Mouse (Mus musculus) B cell, adult 2 months (primary cell): Measurements from ENCODE around the gene H2-Ab1.

Experiments used
- DNase-seq, 2 experiments: peaks; one replicate each; pipeline ENCODE4 v3.0.0; 2022

Gene H2-Ab1

GRCm38 (mm10) chr17:34309683-34310385 lies 52.3 kb downstream of the H2-Ab1 start:
- peak; percentile 65 to 68 for DNase-seq

- peak; percentile 50 for DNase-seq
Measured at GRCm38 (mm10) chr17:34310526-34310925, 53.0 kb downstream of the H2-Ab1 start.

DNA sequence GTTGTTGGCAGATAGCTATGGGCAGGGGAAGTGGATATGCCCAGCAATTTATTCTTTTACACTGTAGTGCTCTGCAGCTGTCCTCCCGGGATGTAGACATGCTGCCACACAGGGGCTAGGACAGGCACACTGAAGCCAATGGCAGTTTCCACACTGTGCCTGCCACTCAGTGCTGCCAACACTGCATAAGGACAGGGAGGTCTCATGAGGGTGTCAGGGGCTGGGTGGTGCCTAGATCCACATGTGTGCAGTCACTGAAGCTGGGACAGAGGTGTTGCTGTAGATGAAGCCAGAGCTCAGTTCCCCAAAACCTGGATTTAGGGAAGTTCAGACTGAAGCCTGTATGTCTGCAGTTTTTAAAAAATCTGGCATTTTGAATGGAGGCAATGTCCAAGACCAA lies 54.7 kb downstream of the H2-Ab1 start:
- DNase-seq = peak; percentile 54 to 55

DNA sequence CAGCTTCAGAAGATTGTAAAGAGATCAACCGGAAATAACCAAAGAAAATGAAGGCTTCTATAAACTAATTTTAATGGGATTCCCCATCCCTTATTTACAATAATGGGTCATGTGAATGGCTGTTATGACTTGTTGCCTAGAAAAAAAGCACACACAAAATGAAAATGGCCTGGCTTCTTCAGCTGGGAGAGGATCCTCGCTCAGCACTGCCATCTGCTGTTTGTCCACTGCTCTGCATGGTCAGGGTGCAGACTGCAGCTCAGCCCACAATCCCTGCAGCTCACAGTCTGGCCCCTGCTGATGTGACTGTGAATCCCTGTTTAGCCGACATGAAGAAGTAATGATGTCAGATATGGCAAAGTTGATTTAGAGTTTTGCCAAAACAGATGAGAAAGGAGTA lies 55.9 kb downstream of the H2-Ab1 start:
- peak; percentile 90 to 92 for DNase-seq

DNA sequence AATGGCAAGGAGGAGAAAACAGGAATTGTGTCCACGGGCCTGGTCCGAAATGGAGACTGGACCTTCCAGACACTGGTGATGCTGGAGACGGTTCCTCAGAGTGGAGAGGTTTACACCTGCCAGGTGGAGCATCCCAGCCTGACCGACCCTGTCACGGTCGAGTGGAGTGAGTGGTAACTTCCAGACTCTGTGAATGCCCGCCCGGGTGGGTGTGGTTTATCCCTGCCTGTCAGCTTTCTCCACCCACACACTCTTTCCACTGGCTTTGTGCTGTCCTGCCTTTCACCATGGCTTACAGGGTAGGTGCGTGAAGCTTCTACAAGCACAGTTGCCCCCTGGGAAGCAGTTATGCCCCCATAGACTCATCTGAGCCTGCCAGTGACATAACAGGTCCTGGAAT lies 56.8 kb downstream of the H2-Ab1 start:
- peak; percentile 63 for DNase-seq

DNA sequence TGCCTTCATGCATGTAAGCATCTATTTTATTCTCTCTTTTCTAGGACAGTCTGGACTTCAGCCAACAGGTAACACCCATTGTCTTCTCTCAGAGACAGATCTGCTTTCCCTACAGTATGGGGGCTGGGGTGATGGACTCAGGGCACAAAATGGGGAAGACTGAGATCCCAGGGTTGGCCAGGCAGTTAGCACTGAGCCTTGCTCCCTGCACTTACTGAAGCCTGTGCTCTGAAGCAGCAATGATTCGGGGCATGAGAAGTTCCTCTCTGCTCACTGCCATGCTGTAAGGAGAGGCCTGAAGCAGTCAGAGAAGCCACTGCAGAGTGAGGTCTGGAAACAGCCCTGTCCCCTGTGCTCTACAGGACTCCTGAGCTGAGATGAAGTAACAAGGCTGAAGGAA lies 58.0 kb downstream of the H2-Ab1 start:
- peak; percentile 40 to 47 for DNase-seq

DNA sequence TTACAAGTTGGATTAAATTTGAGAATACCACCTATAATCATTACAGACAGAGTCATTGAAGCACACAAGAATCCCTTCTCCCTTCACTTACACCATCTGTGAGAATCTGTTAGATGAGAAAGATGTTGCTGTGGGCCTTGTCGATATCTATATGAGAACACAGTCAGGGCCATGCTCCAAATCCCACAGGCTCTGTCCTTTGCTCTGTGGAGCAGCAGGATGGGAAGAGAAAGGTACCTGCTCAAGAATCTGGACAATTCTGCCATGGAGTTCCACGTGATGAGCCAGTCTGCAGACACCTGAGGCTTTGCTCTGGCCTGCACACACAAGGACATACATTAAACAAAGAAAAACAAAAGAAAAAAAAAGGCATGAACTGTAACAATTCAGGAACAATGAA lies 59.2 kb downstream of the H2-Ab1 start:
- DNase-seq = peak; percentile 46 to 55

DNA sequence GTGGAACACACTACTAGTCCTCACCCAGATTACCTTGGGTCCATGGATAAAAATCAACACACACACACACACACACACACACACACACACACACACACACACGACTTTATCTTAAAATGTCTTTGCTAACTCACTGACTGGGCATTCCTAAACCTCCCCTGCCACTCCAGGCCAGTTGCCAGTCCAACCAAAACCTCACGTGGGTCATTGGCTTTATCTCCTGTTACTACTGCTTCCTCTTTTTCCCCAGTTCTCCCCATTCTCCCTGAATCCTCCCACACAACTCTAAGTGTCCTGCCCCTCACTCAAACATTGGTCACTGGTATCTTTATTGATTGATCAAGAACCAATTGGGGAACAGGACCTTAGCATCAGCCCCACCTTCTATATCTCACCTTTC lies 59.8 kb downstream of the H2-Ab1 start:
- peak; percentile 48 to 51 for DNase-seq
